Mouse (Mus musculus) CH12.LX (cell line): ENCODE measurements around the gene Ccnjl.

Experiments used
- CTCF ChIP-seq, 2 experiments: IDR thresholded peaks in 1 of 2; conservative IDR thresholded peaks in 1 of 2; 2 replicates each; pipeline ENCODE4 v1.5.1; 2011 to 2012; ENCODE audit warnings: low read depth in 2 of 2, low read length in 2 of 2, improper control_type of control experiment in 1 of 2, inconsistent platforms in 1 of 2, mild to moderate bottlenecking in 1 of 2, moderate library complexity in 1 of 2
- EP300 ChIP-seq: IDR thresholded peaks from 2 replicates; pipeline ENCODE4 v1.6.1; 2011; ENCODE audit warnings: low read length, improper control_type of control experiment
- HCFC1 ChIP-seq: IDR thresholded peaks from 2 replicates; pipeline ENCODE4 v1.6.1; 2012; ENCODE audit warnings: low read depth, mild to moderate bottlenecking, inconsistent platforms, low read length, improper control_type of control experiment
- MXI1 ChIP-seq: IDR thresholded peaks from 2 replicates; pipeline ENCODE4 v1.6.1; 2011; ENCODE audit warnings: mild to moderate bottlenecking, low read depth, low read length, improper control_type of control experiment
- NRF1 ChIP-seq: IDR thresholded peaks from 2 replicates; pipeline ENCODE4 v1.6.1; 2014; ENCODE audit warnings: low read depth, mild to moderate bottlenecking, inconsistent platforms, low read length, improper control_type of control experiment, moderate library complexity
- POLR2A ChIP-seq: IDR thresholded peaks from 2 replicates; pipeline ENCODE4 v1.6.1; 2011; ENCODE audit warnings: low read depth, mild to moderate bottlenecking, improper control_type of control experiment, low read length
- POLR2AphosphoS2 ChIP-seq: IDR thresholded peaks from 2 replicates; pipeline ENCODE4 v1.6.1; 2011; ENCODE audit warnings: low read depth, low read length, improper control_type of control experiment
- RCOR1 ChIP-seq: conservative IDR thresholded peaks from 2 replicates; pipeline ENCODE4 v1.6.1; 2012; ENCODE audit warnings: low read depth, mild to moderate bottlenecking, inconsistent platforms, low read length, improper control_type of control experiment
- USF2 ChIP-seq: conservative IDR thresholded peaks from 2 replicates; pipeline ENCODE4 v1.6.1; 2011; ENCODE audit warnings: low read depth, low read length, improper control_type of control experiment
- ZNF384 ChIP-seq: IDR thresholded peaks from 2 replicates; pipeline ENCODE4 v1.6.1; 2012; ENCODE audit warnings: low read depth, low read length, improper control_type of control experiment, inconsistent platforms

DNA sequence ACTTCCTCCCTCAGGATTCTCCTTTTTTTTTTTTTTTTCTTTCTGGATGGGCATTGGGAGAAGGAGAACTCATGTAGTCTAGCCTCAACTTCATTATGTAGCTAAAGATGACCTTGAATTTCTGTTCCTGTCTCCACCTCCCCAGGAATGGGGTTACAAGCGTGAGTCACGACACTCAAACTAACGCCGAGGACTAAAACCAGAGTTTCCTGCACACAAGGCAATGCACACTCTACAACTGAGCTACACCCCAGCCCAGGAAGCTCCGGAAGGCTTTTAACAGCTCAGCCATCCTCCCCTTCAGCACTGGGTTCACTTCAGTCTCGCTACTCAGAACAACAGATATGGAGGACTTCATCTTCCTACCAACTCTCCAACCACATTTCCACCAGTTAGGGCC lies 76.3 kb downstream of the Ccnjl start:
- no peak for TF ChIP-seq ZNF384
- no peak for TF ChIP-seq CTCF (conservative IDR thresholded peaks at IDR 0.05 in 1 of 2, IDR thresholded peaks at IDR 0.05 in 1 of 2; ENCODE audit: low read depth in 2 of 2, low read length in 2 of 2)
- no peak for TF ChIP-seq EP300
- no peak for TF ChIP-seq POLR2A
- TF ChIP-seq HCFC1, result no peak
- no peak for TF ChIP-seq MXI1
- no peak for TF ChIP-seq RCOR1
- TF ChIP-seq NRF1, result no peak
- TF ChIP-seq USF2, result no peak
- no peak for TF ChIP-seq POLR2AphosphoS2
